Mouse (Mus musculus) lung, embryonic 16.5 days (tissue): ENCODE data around the gene Sec24b. TPM values are rescaled to one million over a fixed set of nuclear protein-coding genes. Genes with fewer than 3 reads are reported as not detected.

ENCODE experiments used
- ATAC-seq: fragments of 200-750 bp; cut with Nextera tagmentation; 2 replicates; pipeline ENCODE4 v1.8.0; 2017; ENCODE audit warnings: low read depth, mild to moderate bottlenecking, moderate library complexity
- H3K27ac ChIP-seq: fragments of 300-500 bp; sonication (generic); 2 replicates; pipeline ENCODE4 v1.5.1; 2014; ENCODE audit warnings: mild to moderate bottlenecking, control low read depth, low read length
- H3K27me3 ChIP-seq: fragments of 300-500 bp; sonication (generic); 2 replicates; pipeline ENCODE4 v1.6.1; 2014; ENCODE audit warnings: low read depth, low read length, mixed read lengths; ENCODE audit not compliant: control insufficient read depth, insufficient read depth
- H3K36me3 ChIP-seq: fragments of 300-500 bp; sonication (generic); 2 replicates; pipeline ENCODE4 v1.6.1; 2014; ENCODE audit warnings: low read length; ENCODE audit not compliant: control insufficient read depth, insufficient read depth
- H3K4me1 ChIP-seq: fragments of 300-500 bp; sonication (generic); replicated peaks from 2 replicates; pipeline ENCODE4 v1.6.1; 2014; ENCODE audit warnings: low read length, mixed read lengths; ENCODE audit not compliant: control insufficient read depth, insufficient read depth
- H3K4me2 ChIP-seq: fragments of 300-500 bp; sonication (generic); 2 replicates; pipeline ENCODE4 v1.6.1; 2014; ENCODE audit warnings: low read depth, low read length, control low read depth
- H3K4me3 ChIP-seq: fragments of 300-500 bp; sonication (generic); 2 replicates; pipeline ENCODE4 v1.5.1; 2014; ENCODE audit warnings: mild to moderate bottlenecking, low read length, control low read depth
- H3K9ac ChIP-seq: fragments of 300-500 bp; sonication (generic); 2 replicates; pipeline ENCODE4 v1.6.1; 2014; ENCODE audit warnings: low read length, control low read depth
- H3K9me3 ChIP-seq: fragments of 300-500 bp; sonication (generic); 2 replicates; pipeline ENCODE4 v1.6.1; 2016; ENCODE audit warnings: low read length; ENCODE audit not compliant: control insufficient read depth
- WGBS: fragments of 180-500 bp; shearing (Covaris S2); extraction: QIAGEN DNeasy Blood & Tissue Kit; methylation state at CpG from one replicate; pipeline ENCODE4 v1.1.7; 2014; 5-methylcytosine and 5-hydroxymethylcytosine counted together
- polyA plus RNA-seq: library from polyadenylated mRNA; unstranded; fragments of >200 nt; fragmentation: Nextera tagmentation; extraction: Ambion mirVana; gene quantifications from 2 replicates; pipeline ENCODE4 v1.2.1, GENCODE M21; 2015

The Sec24b gene
- polyA plus RNA-seq, 1 experiment from 2014 or later = 35.6 TPM

DNA sequence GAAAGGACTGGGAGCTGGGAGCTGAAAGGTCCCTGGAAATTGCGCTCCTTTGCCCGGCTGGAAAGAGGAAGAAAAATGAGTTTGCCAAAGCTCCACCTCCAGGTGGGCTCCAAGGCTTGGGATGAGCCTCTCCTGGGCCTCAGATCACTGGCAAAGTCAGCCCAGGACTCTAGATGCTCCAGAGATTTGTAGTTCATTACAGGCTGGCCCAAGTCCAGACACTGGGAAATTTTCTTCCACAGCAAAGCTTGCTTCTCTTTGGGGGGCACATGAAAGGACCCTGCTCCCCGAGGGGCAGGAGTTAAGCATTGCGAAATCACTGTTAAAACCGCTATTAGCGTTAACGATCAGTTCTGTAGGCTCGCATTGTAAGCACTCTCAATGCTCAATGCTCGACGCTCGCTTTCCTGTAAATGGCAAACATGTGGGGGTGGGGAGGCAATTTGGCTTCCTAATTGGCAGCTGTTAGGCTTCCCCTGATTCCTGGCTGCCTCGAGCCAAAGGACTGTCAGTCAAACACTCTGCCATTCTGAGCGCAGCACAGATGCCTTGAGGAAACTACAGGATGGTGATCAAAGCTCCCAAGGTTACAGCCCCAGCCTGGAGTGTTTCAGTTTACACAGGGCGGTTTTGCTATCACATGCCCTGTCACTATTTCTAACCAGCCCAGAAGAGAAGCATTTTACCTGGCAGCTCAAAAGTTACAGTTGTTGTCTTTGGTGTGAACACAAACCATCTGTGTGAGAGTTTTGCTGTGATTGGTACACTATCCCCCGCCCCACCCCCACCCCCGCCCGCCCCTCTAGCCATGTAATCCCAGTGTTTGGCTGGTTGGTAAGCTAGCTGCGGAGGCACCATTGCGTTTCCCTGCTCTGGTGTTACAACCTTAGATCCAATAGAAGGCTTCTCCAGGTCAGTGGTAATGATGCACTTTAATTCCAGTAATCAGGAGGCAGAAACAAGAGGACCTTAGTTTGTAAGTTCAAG is 90.5 kb downstream of the Sec24b start:
- WGBS = 14% methylated on average over 19 of the region's 19 CpGs

DNA sequence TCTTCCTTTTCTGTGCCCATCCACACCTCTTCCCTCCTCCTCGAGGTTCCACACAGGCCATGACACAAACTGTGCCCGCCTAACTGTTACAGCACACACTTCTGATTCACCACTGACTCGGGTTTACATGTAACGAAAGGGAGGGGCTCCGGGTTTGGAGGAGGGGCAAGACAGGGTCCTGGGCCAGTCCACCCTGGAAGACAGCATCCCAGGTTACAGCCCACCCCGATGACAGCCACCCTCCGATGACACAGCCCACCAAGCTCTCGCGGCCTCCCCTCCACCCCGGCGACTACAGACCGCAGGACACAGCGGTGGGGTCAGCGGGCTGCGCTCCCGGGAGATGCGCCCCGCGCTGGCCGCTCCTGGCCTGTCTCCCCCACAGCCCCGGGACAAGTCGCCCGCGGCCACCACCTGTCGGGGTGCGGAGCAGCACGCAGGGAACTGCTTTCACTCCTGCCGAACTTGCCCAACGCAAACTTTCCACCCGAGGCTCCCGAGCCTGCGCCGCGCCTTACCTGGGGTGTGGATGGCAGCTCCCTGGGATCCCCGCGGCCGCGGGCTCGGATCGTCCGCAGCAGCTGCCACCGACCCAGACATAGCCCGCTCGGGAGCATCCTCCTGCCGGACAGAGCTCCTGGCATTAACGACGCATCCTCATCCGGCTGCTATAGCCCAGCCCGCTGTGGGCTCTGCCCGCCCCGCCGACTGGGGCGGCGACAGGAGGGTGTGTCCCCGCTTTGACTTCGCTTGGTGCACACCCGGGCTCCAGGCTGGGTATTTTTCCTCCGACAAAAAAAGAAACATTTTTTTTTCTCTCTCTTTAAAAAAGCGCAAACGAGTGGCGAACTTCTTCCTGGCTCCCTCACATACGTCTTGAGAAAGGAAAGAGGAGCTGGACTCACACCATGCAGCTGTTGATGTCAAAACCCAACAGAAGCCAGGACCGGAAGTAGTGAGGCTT is 91.6 kb downstream of the Sec24b start, which contains the start of gene Mcub:
Gene Mcub, minus strand, starts transcription at position 775 of the 964 bp plus-strand sequence.
- Histone ChIP-seq H3K4me2 (peak within 1 kb of the TSS; percentile 99), H3K4me1 (peaks cover 18% of the 10 kb centered on the region), H3K9ac (peak within 1 kb of the TSS; percentile 66), H3K9me3 (no peaks in the 10 kb centered on the region), H3K27me3 (peaks cover 12% of the 10 kb centered on the region; the same call in 1 of the 2 replicates), H3K27ac (no peak within 1 kb of the TSS), H3K4me3 (peak within 1 kb of the TSS; percentile 69), H3K36me3 (no peaks in the 10 kb centered on the region)
- peak; percentile 88 for ATAC-seq
- under 1% methylated on average over 63 of the region's 63 CpGs for WGBS

More for the DNA sequence above, 90.5 kb downstream of the Sec24b start:
- peak overlapping the region; percentile 69 for H3K4me3 ChIP-seq
- peaks cover 12% of the 10 kb centered on the region; the same call in 1 of the 2 replicates for H3K27me3 ChIP-seq
- H3K27ac ChIP-seq = no peak overlapping the region
- ATAC-seq = peak; percentile 46
- peaks cover 18% of the 10 kb centered on the region for H3K4me1 ChIP-seq
- H3K36me3 ChIP-seq = no peaks in the 10 kb centered on the region
- no peaks in the 10 kb centered on the region for H3K9me3 ChIP-seq
- peak overlapping the region; percentile 99 for H3K4me2 ChIP-seq
- peak overlapping the region; percentile 66; the same call in 1 of the 2 replicates for H3K9ac ChIP-seq

GRCm38 (mm10) chr3:129969031-129969430 is 92.3 kb downstream of the Sec24b start:
- H3K4me2 ChIP-seq = peak overlapping the region; percentile 99
- 27% methylated on average over 10 of the region's 10 CpGs for WGBS
- H3K27me3 ChIP-seq = peaks cover 12% of the 10 kb centered on the region; the same call in 1 of the 2 replicates
- peaks cover 18% of the 10 kb centered on the region for H3K4me1 ChIP-seq
- H3K27ac ChIP-seq = no peak overlapping the region
- no peak for ATAC-seq
- no peaks in the 10 kb centered on the region for H3K9me3 ChIP-seq
- peak overlapping the region; percentile 66 for H3K9ac ChIP-seq
- peak overlapping the region; percentile 69 for H3K4me3 ChIP-seq
- H3K36me3 ChIP-seq = no peaks in the 10 kb centered on the region

- Histone ChIP-seq H3K4me1 (peaks cover 18% of the 10 kb centered on the region), H3K4me3 (no peak overlapping the region), H3K36me3 (no peaks in the 10 kb centered on the region), H3K27ac (no peak overlapping the region), H3K9me3 (no peaks in the 10 kb centered on the region), H3K9ac (no peak overlapping the region), H3K4me2 (no peak overlapping the region), H3K27me3 (peaks cover 12% of the 10 kb centered on the region; the same call in 1 of the 2 replicates)
- no peak for ATAC-seq
- 67% methylated on average over 9 of the region's 9 CpGs for WGBS
Observed at GRCm38 (mm10) chr3:129967874-129968273, 93.5 kb downstream of the Sec24b start.

GRCm38 (mm10) chr3:129964681-129965080 is 96.7 kb downstream of the Sec24b start:
- Histone ChIP-seq H3K4me3 (no peak overlapping the region), H3K27ac (no peak overlapping the region), H3K27me3 (peaks cover 5% of the 10 kb centered on the region; the same call in 1 of the 2 replicates), H3K4me1 (peaks cover 8% of the 10 kb centered on the region), H3K36me3 (no peaks in the 10 kb centered on the region), H3K9ac (no peak overlapping the region), H3K4me2 (no peak overlapping the region), H3K9me3 (no peaks in the 10 kb centered on the region)
- ATAC-seq = no peak
- WGBS = 86% methylated on average over 8 of the region's 8 CpGs

GRCm38 (mm10) chr3:129962533-129962932 is 98.8 kb downstream of the Sec24b start:
- no peak overlapping the region for H3K4me2 ChIP-seq
- no peak for ATAC-seq
- H3K27me3 ChIP-seq = no peaks in the 10 kb centered on the region; the same call in 1 of the 2 replicates
- no peak overlapping the region for H3K9ac ChIP-seq
- no peaks in the 10 kb centered on the region for H3K4me1 ChIP-seq
- H3K36me3 ChIP-seq = no peaks in the 10 kb centered on the region
- WGBS = 72% methylated on average over 8 of the region's 8 CpGs
- H3K4me3 ChIP-seq = no peak overlapping the region
- no peaks in the 10 kb centered on the region for H3K9me3 ChIP-seq
- no peak overlapping the region for H3K27ac ChIP-seq

GRCm38 (mm10) chr3:129953296-129953695 is 108.1 kb downstream of the Sec24b start:
- no peak for ATAC-seq
- WGBS = 81% methylated on average over 4 of the region's 4 CpGs

GRCm38 (mm10) chr3:129949158-129949773 is 112.1 kb downstream of the Sec24b start:
- no peaks in the 10 kb centered on the region for H3K27me3 ChIP-seq
- H3K36me3 ChIP-seq = no peaks in the 10 kb centered on the region
- no peak for ATAC-seq
- H3K27ac ChIP-seq = no peak overlapping the region
- H3K4me2 ChIP-seq = no peak overlapping the region
- H3K4me1 ChIP-seq = no peaks in the 10 kb centered on the region
- H3K9me3 ChIP-seq = no peaks in the 10 kb centered on the region
- 73% methylated on average over 5 of the region's 5 CpGs for WGBS
- no peak overlapping the region for H3K9ac ChIP-seq
- no peak overlapping the region for H3K4me3 ChIP-seq

More at GRCm38 (mm10) chr3:129953296-129953695, 108.1 kb downstream of the Sec24b start:
- Histone ChIP-seq H3K4me2 (no peak overlapping the region), H3K27ac (no peak overlapping the region), H3K4me1 (no peaks in the 10 kb centered on the region), H3K9ac (no peak overlapping the region), H3K4me3 (no peak overlapping the region), H3K36me3 (no peaks in the 10 kb centered on the region), H3K27me3 (no peaks in the 10 kb centered on the region), H3K9me3 (no peaks in the 10 kb centered on the region)
